Mouse (Mus musculus) heart, embryonic 16.5 days (tissue): Measurements from ENCODE around the gene Xylt2. TPM values are rescaled to one million over a fixed set of nuclear protein-coding genes. Genes with fewer than 3 reads are reported as not detected.

ENCODE experiments used
- ATAC-seq: fragments of 200-750 bp; cut with Nextera tagmentation; replicated peaks from 2 replicates; pipeline ENCODE4 v1.8.0; 2017; ENCODE audit warnings: moderate number of reproducible peaks; ENCODE audit not compliant: insufficient read depth, low FRiP score; ENCODE audit errors: extremely low read depth
- H3K27ac ChIP-seq: fragments of 300-500 bp; sonication (generic); 2 replicates; pipeline ENCODE4 v1.5.1; 2014; ENCODE audit warnings: mild to moderate bottlenecking, low read length, control low read depth, moderate library complexity
- H3K27me3 ChIP-seq: fragments of 300-500 bp; sonication (generic); 2 replicates; pipeline ENCODE4 v1.6.1; 2014; ENCODE audit warnings: low read length, mixed read lengths; ENCODE audit not compliant: control insufficient read depth, insufficient read depth
- H3K36me3 ChIP-seq: fragments of 300-500 bp; sonication (generic); 2 replicates; pipeline ENCODE4 v1.6.1; 2014; ENCODE audit not compliant: control insufficient read depth, insufficient read depth
- H3K4me1 ChIP-seq: fragments of 300-500 bp; sonication (generic); 2 replicates; pipeline ENCODE4 v1.6.1; 2014; ENCODE audit warnings: low read length, mixed read lengths; ENCODE audit not compliant: control insufficient read depth, insufficient read depth
- H3K4me2 ChIP-seq: fragments of 300-500 bp; sonication (generic); 2 replicates; pipeline ENCODE4 v1.6.1; 2014; ENCODE audit warnings: low read depth, mild to moderate bottlenecking, control low read depth, low read length
- H3K4me3 ChIP-seq: fragments of 300-500 bp; sonication (generic); 2 replicates; pipeline ENCODE4 v1.5.1; 2014; ENCODE audit warnings: mild to moderate bottlenecking, control low read depth, low read length
- H3K9ac ChIP-seq: fragments of 300-500 bp; sonication (generic); 2 replicates; pipeline ENCODE4 v1.6.1; 2014; ENCODE audit warnings: low read length, control low read depth
- H3K9me3 ChIP-seq: fragments of 300-500 bp; sonication (generic); replicated peaks from 2 replicates; pipeline ENCODE4 v1.6.1; 2016; ENCODE audit warnings: low read length; ENCODE audit not compliant: control insufficient read depth
- WGBS: fragments of 180-500 bp; shearing (Covaris S2); extraction: QIAGEN DNeasy Blood & Tissue Kit; methylation state at CpG from one replicate; pipeline ENCODE4 v1.1.7; 2014; 5-methylcytosine and 5-hydroxymethylcytosine counted together
- polyA plus RNA-seq: library from polyadenylated mRNA; unstranded; fragments of >200 nt; fragmentation: Nextera tagmentation; extraction: Ambion mirVana; gene quantifications from 2 replicates; pipeline ENCODE4 v1.2.1, GENCODE M21; 2015

Xylt2 gene
- polyA plus RNA-seq, 1 experiment from 2014 or later, result 11.6 TPM

GRCm38 (mm10) chr11:94614603-94615002, 62.7 kb downstream of the Xylt2 start:
- H3K27me3 ChIP-seq, result peaks cover 2% of the 10 kb centered on the region; the same call in 1 of the 2 replicates
- 78% methylated on average over 4 of the region's 4 CpGs for WGBS
- no peak overlapping the region for H3K9ac ChIP-seq
- H3K27ac ChIP-seq, result no peak overlapping the region
- 0 out of 2 replicates have a peak, but pooled peaks cover 4% of the 10 kb centered on the region for H3K9me3 ChIP-seq
- no peak overlapping the region for H3K4me2 ChIP-seq
- no peak overlapping the region for H3K4me3 ChIP-seq
- no peaks in the 10 kb centered on the region for H3K36me3 ChIP-seq
- no peaks in the 10 kb centered on the region for H3K4me1 ChIP-seq
- no peak for ATAC-seq

Other genes starting within 250 kb of the Xylt2 start
- 5.8 and 7.6 TPM in 2 replicates for gene Cacna1g, start 203.3 kb downstream of the Xylt2 start, polyA plus RNA-seq
- 0.08 and 0.25 TPM in 2 replicates for gene Spata20, start 191.3 kb downstream of the Xylt2 start, polyA plus RNA-seq
- 13.6 and 17.9 TPM in 2 replicates for gene Epn3, start 177.5 kb downstream of the Xylt2 start, polyA plus RNA-seq
- gene Mycbpap, start 155.8 kb downstream of the Xylt2 start, polyA plus RNA-seq, result 5.7 and 9.1 TPM in 2 replicates
- 7.3 and 8.0 TPM in 2 replicates for gene Rsad1, start 128.3 kb downstream of the Xylt2 start, polyA plus RNA-seq
- 2.0 and 2.1 TPM in 2 replicates for gene Chad, start 112.5 kb downstream of the Xylt2 start, polyA plus RNA-seq
- gene Acsf2, start 75.6 kb downstream of the Xylt2 start, polyA plus RNA-seq, result 2.7 and 3.9 TPM in 2 replicates
- 120 and 123 TPM in 2 replicates for gene Lrrc59, start 47.7 kb downstream of the Xylt2 start, polyA plus RNA-seq
- 123 and 134 TPM in 2 replicates for gene Mrpl27, start 23.7 kb downstream of the Xylt2 start, polyA plus RNA-seq
- 9.9 and 11.3 TPM in 2 replicates for gene Eme1, start 23.6 kb downstream of the Xylt2 start, polyA plus RNA-seq
- gene Gm11541, start 27.0 kb upstream of the Xylt2 start, polyA plus RNA-seq, result not detected in 2 replicates
- 0.39 TPM in 1 of 2 replicates, not detected in the other for gene Cdc34b, start 64.3 kb upstream of the Xylt2 start, polyA plus RNA-seq
- gene Tmem92, start 105.2 kb upstream of the Xylt2 start, polyA plus RNA-seq, result 0.07 TPM in 1 of 2 replicates, not detected in the other